Mouse (Mus musculus): ENCODE data around the gene Rtn4rl2.

- no peak for TF ChIP-seq CTCF (IDR thresholded peaks at IDR 0.05; ENCODE audit: borderline replicate concordance, extremely low read depth, insufficient read depth, insufficient read length)
- no peak for TF ChIP-seq POLR2A (IDR thresholded peaks at IDR 0.05; ENCODE audit: borderline replicate concordance, extremely low read depth, insufficient read depth, insufficient read length, poor library complexity, severe bottlenecking)
Measured at GRCm38 (mm10) chr2:84859991-84860780, 26.3 kb downstream of the Rtn4rl2 start.

Data from brain, embryonic 14.5 days (tissue).